Mouse (Mus musculus) ES-E14 (cell line): Measurements from ENCODE around the gene Fgf2.

Experiments used
- CHD2 ChIP-seq: IDR thresholded peaks from 2 replicates; pipeline ENCODE4 v1.6.1; 2014; ENCODE audit warnings: mild to moderate bottlenecking, low read depth, low read length, inconsistent platforms
- HCFC1 ChIP-seq: IDR thresholded peaks from 2 replicates; pipeline ENCODE4 v1.6.1; 2012; ENCODE audit warnings: low read length, inconsistent platforms, borderline replicate concordance; ENCODE audit not compliant: insufficient read depth
- MAFK ChIP-seq: IDR thresholded peaks from 2 replicates; pipeline ENCODE4 v1.6.1; 2014; ENCODE audit warnings: mild to moderate bottlenecking, low read depth, low read length, inconsistent platforms; ENCODE audit not compliant: insufficient read depth
- ZC3H11A ChIP-seq: IDR thresholded peaks from 2 replicates; pipeline ENCODE4 v1.6.1; 2012; ENCODE audit warnings: low read depth, mild to moderate bottlenecking, inconsistent platforms, low read length, borderline replicate concordance
- ZNF384 ChIP-seq: IDR thresholded peaks from 2 replicates; pipeline ENCODE4 v1.6.1; 2012; ENCODE audit warnings: low read depth, low read length, inconsistent platforms

GRCm38 (mm10) chr3:37354737-37355136 is 6.6 kb downstream of the Fgf2 start:
- TF ChIP-seq ZC3H11A (no peak), MAFK (no peak), HCFC1 (no peak), CHD2 (no peak), ZNF384 (no peak)
